Mouse (Mus musculus): Measurements from ENCODE around the gene Klhdc7b. TPM values are rescaled to one million over a fixed set of nuclear protein-coding genes. Genes with fewer than 3 reads are reported as not detected.

The Klhdc7b gene
- polyA plus RNA-seq, 1 experiment from 2014 or later, result 0.07 TPM

- ATAC-seq (ENCODE audit: low FRiP score), result no peak
- Histone ChIP-seq H3K36me3 (replicated peaks; ENCODE audit: control insufficient read depth, insufficient read depth) (no peaks in the 10 kb centered on the region), H3K4me2 (replicated peaks) (peak within 1 kb of the TSS; percentile 48), H3K9me3 (ENCODE audit: control insufficient read depth, low read length) (no peaks in the 10 kb centered on the region), H3K4me1 (replicated peaks; ENCODE audit: control insufficient read depth, insufficient read depth, low read length) (peaks cover 11% of the 10 kb centered on the region), H3K9ac (peak within 1 kb of the TSS; percentile 49; the same call in 1 of the 2 replicates), H3K27me3 (ENCODE audit: control insufficient read depth, insufficient read depth, low read length) (peaks cover 55% of the 10 kb centered on the region), H3K27ac (no peak within 1 kb of the TSS), H3K4me3 (replicated peaks; ENCODE audit: low read length) (peak within 1 kb of the TSS; percentile 21)
- under 1% methylated on average over 33 of the region's 33 CpGs for WGBS
- peak; percentile 43 for DNase-seq (ENCODE audit: low spot score)
Observed at GRCm38 (mm10) chr15:89378831-89379401, 5.8 kb upstream of the Klhdc7b start, which contains the start of gene Odf3b. TSS of gene Odf3b (minus strand) at chr15:89379282.

- Histone ChIP-seq H3K4me2 (replicated peaks) (peak overlapping the region; percentile 48), H3K9me3 (ENCODE audit: control insufficient read depth, low read length) (no peaks in the 10 kb centered on the region), H3K27ac (no peak overlapping the region), H3K4me3 (replicated peaks; ENCODE audit: low read length) (peak overlapping the region; percentile 21), H3K9ac (no peak overlapping the region; the same call in 1 of the 2 replicates), H3K36me3 (replicated peaks; ENCODE audit: control insufficient read depth, insufficient read depth) (no peaks in the 10 kb centered on the region), H3K27me3 (ENCODE audit: control insufficient read depth, insufficient read depth, low read length) (peaks cover 55% of the 10 kb centered on the region), H3K4me1 (replicated peaks; ENCODE audit: control insufficient read depth, insufficient read depth, low read length) (peaks cover 7% of the 10 kb centered on the region)
- ATAC-seq (ENCODE audit: low FRiP score) (no peak), DNase-seq (ENCODE audit: low spot score) (no peak)
- WGBS, result 15% methylated on average over 10 of the region's 10 CpGs
Observed at GRCm38 (mm10) chr15:89379429-89379828, 5.3 kb upstream of the Klhdc7b start.

- Histone ChIP-seq H3K4me1 (replicated peaks; ENCODE audit: control insufficient read depth, insufficient read depth, low read length) (no peaks in the 10 kb centered on the region), H3K27me3 (ENCODE audit: control insufficient read depth, insufficient read depth, low read length) (no peaks in the 10 kb centered on the region), H3K4me3 (replicated peaks; ENCODE audit: low read length) (no peak overlapping the region), H3K27ac (no peak overlapping the region), H3K9me3 (ENCODE audit: control insufficient read depth, low read length) (no peaks in the 10 kb centered on the region), H3K4me2 (replicated peaks) (no peak overlapping the region), H3K9ac (no peak overlapping the region), H3K36me3 (replicated peaks; ENCODE audit: control insufficient read depth, insufficient read depth) (no peaks in the 10 kb centered on the region)
- no peak for DNase-seq (ENCODE audit: low spot score)
- WGBS, result 52% methylated on average over 12 of the region's 12 CpGs
- no peak for ATAC-seq (ENCODE audit: low FRiP score)
Observed at GRCm38 (mm10) chr15:89387127-89387526, 2.4 kb downstream of the Klhdc7b start.

GRCm38 (mm10) chr15:89390081-89390480 lies 5.4 kb downstream of the Klhdc7b start:
- Histone ChIP-seq H3K4me2 (replicated peaks) (no peak overlapping the region), H3K9me3 (ENCODE audit: control insufficient read depth, low read length) (no peaks in the 10 kb centered on the region), H3K36me3 (replicated peaks; ENCODE audit: control insufficient read depth, insufficient read depth) (no peaks in the 10 kb centered on the region), H3K27ac (no peak overlapping the region), H3K9ac (no peak overlapping the region), H3K4me3 (replicated peaks; ENCODE audit: low read length) (no peak overlapping the region), H3K4me1 (replicated peaks; ENCODE audit: control insufficient read depth, insufficient read depth, low read length) (no peaks in the 10 kb centered on the region), H3K27me3 (ENCODE audit: control insufficient read depth, insufficient read depth, low read length) (no peaks in the 10 kb centered on the region)
- 89% methylated on average over 10 of the region's 10 CpGs for WGBS
- ATAC-seq (ENCODE audit: low FRiP score), result no peak
- no peak for DNase-seq (ENCODE audit: low spot score)

GRCm38 (mm10) chr15:89396883-89397282 lies 12.2 kb downstream of the Klhdc7b start:
- H3K27ac ChIP-seq, result no peak overlapping the region

GRCm38 (mm10) chr15:89398146-89398545 lies 13.4 kb downstream of the Klhdc7b start:
- DNase-seq (ENCODE audit: low spot score), result no peak
- no peaks in the 10 kb centered on the region for H3K4me1 ChIP-seq (replicated peaks; ENCODE audit: control insufficient read depth, insufficient read depth, low read length)
- ATAC-seq (ENCODE audit: low FRiP score), result no peak

More at GRCm38 (mm10) chr15:89396883-89397282, 12.2 kb downstream of the Klhdc7b start:
- H3K4me3 ChIP-seq (replicated peaks; ENCODE audit: low read length), result no peak overlapping the region
- H3K9ac ChIP-seq, result no peak overlapping the region
- no peaks in the 10 kb centered on the region for H3K9me3 ChIP-seq (ENCODE audit: control insufficient read depth, low read length)
- H3K4me2 ChIP-seq (replicated peaks), result no peak overlapping the region
- no peaks in the 10 kb centered on the region for H3K36me3 ChIP-seq (replicated peaks; ENCODE audit: control insufficient read depth, insufficient read depth)
- no peak for DNase-seq (ENCODE audit: low spot score)
- 91% methylated on average over 4 of the region's 4 CpGs for WGBS
- no peaks in the 10 kb centered on the region for H3K4me1 ChIP-seq (replicated peaks; ENCODE audit: control insufficient read depth, insufficient read depth, low read length)
- H3K27me3 ChIP-seq (ENCODE audit: control insufficient read depth, insufficient read depth, low read length), result no peaks in the 10 kb centered on the region; the same call in 1 of the 2 replicates
- no peak for ATAC-seq (ENCODE audit: low FRiP score)

GRCm38 (mm10) chr15:89399716-89400115 lies 15.0 kb downstream of the Klhdc7b start:
- Histone ChIP-seq H3K4me2 (replicated peaks) (no peak overlapping the region), H3K36me3 (replicated peaks; ENCODE audit: control insufficient read depth, insufficient read depth) (no peaks in the 10 kb centered on the region), H3K27ac (no peak overlapping the region), H3K9me3 (ENCODE audit: control insufficient read depth, low read length) (no peaks in the 10 kb centered on the region), H3K27me3 (ENCODE audit: control insufficient read depth, insufficient read depth, low read length) (no peaks in the 10 kb centered on the region; the same call in 1 of the 2 replicates), H3K4me3 (replicated peaks; ENCODE audit: low read length) (no peak overlapping the region), H3K9ac (no peak overlapping the region), H3K4me1 (replicated peaks; ENCODE audit: control insufficient read depth, insufficient read depth, low read length) (no peaks in the 10 kb centered on the region)
- no peak for ATAC-seq (ENCODE audit: low FRiP score)
- DNase-seq (ENCODE audit: low spot score), result no peak
- WGBS, result 64% methylated on average over 1 of the region's 1 CpGs

More at GRCm38 (mm10) chr15:89398146-89398545, 13.4 kb downstream of the Klhdc7b start:
- no peak overlapping the region for H3K4me3 ChIP-seq (replicated peaks; ENCODE audit: low read length)
- H3K4me2 ChIP-seq (replicated peaks), result no peak overlapping the region
- no peaks in the 10 kb centered on the region for H3K36me3 ChIP-seq (replicated peaks; ENCODE audit: control insufficient read depth, insufficient read depth)
- 76% methylated on average over 2 of the region's 2 CpGs for WGBS
- H3K27me3 ChIP-seq (ENCODE audit: control insufficient read depth, insufficient read depth, low read length), result no peaks in the 10 kb centered on the region; the same call in 1 of the 2 replicates
- no peak overlapping the region for H3K9ac ChIP-seq
- no peaks in the 10 kb centered on the region for H3K9me3 ChIP-seq (ENCODE audit: control insufficient read depth, low read length)
- no peak overlapping the region for H3K27ac ChIP-seq

GRCm38 (mm10) chr15:89402471-89402870 lies 17.8 kb downstream of the Klhdc7b start:
- Histone ChIP-seq H3K4me1 (replicated peaks; ENCODE audit: control insufficient read depth, insufficient read depth, low read length) (no peaks in the 10 kb centered on the region), H3K4me3 (replicated peaks; ENCODE audit: low read length) (no peak overlapping the region), H3K9ac (no peak overlapping the region), H3K27ac (no peak overlapping the region), H3K27me3 (ENCODE audit: control insufficient read depth, insufficient read depth, low read length) (no peaks in the 10 kb centered on the region), H3K4me2 (replicated peaks) (no peak overlapping the region), H3K9me3 (ENCODE audit: control insufficient read depth, low read length) (peaks cover 6% of the 10 kb centered on the region; the same call in 1 of the 2 replicates), H3K36me3 (replicated peaks; ENCODE audit: control insufficient read depth, insufficient read depth) (no peaks in the 10 kb centered on the region)
- 79% methylated on average over 1 of the region's 1 CpGs for WGBS
- DNase-seq (ENCODE audit: low spot score) (no peak), ATAC-seq (ENCODE audit: low FRiP score) (no peak)

- Histone ChIP-seq H3K27ac (no peak overlapping the region), H3K9ac (no peak overlapping the region), H3K9me3 (ENCODE audit: control insufficient read depth, low read length) (peaks cover 12% of the 10 kb centered on the region; the same call in 1 of the 2 replicates), H3K4me2 (replicated peaks) (no peak overlapping the region), H3K36me3 (replicated peaks; ENCODE audit: control insufficient read depth, insufficient read depth) (no peaks in the 10 kb centered on the region), H3K4me1 (replicated peaks; ENCODE audit: control insufficient read depth, insufficient read depth, low read length) (no peaks in the 10 kb centered on the region), H3K4me3 (replicated peaks; ENCODE audit: low read length) (no peak overlapping the region), H3K27me3 (ENCODE audit: control insufficient read depth, insufficient read depth, low read length) (no peaks in the 10 kb centered on the region)
- DNase-seq (ENCODE audit: low spot score) (no peak), ATAC-seq (ENCODE audit: low FRiP score) (no peak)
- 90% methylated on average over 10 of the region's 10 CpGs for WGBS
Observed at GRCm38 (mm10) chr15:89404831-89405623, 20.3 kb downstream of the Klhdc7b start.
